Mouse (Mus musculus): ENCODE results near the gene Atg10. TPM values are rescaled to one million over a fixed set of nuclear protein-coding genes. Genes with fewer than 3 reads are reported as not detected.

The Atg10 gene
- polyA plus RNA-seq, 1 experiment from 2014 or later = 17.2 TPM

- ATAC-seq (ENCODE audit: low FRiP score) (no peak), DNase-seq (ENCODE audit: low spot score) (no peak)
- Histone ChIP-seq H3K4me1 (replicated peaks; ENCODE audit: control insufficient read depth, insufficient read depth, low read length) (peaks cover 18% of the 10 kb centered on the region), H3K4me2 (replicated peaks) (no peak overlapping the region), H3K9ac (no peak overlapping the region), H3K27me3 (ENCODE audit: control insufficient read depth, insufficient read depth, low read length) (no peaks in the 10 kb centered on the region), H3K4me3 (replicated peaks; ENCODE audit: low read length) (no peak overlapping the region), H3K9me3 (ENCODE audit: control insufficient read depth, low read length) (no peaks in the 10 kb centered on the region), H3K27ac (no peak overlapping the region), H3K36me3 (replicated peaks; ENCODE audit: control insufficient read depth, insufficient read depth) (no peaks in the 10 kb centered on the region)
- WGBS = 94% methylated on average over 8 of the region's 8 CpGs
Observed at GRCm38 (mm10) chr13:91180364-91180763, 43.4 kb downstream of the Atg10 start.

GRCm38 (mm10) chr13:91179174-91179899 lies 44.4 kb downstream of the Atg10 start:
- ATAC-seq (ENCODE audit: low FRiP score) (no peak), DNase-seq (ENCODE audit: low spot score) (no peak)
- Histone ChIP-seq H3K27ac (peak overlapping the region; percentile 55), H3K4me1 (replicated peaks; ENCODE audit: control insufficient read depth, insufficient read depth, low read length) (peaks cover 18% of the 10 kb centered on the region), H3K36me3 (replicated peaks; ENCODE audit: control insufficient read depth, insufficient read depth) (no peaks in the 10 kb centered on the region), H3K9me3 (ENCODE audit: control insufficient read depth, low read length) (no peaks in the 10 kb centered on the region), H3K4me2 (replicated peaks) (no peak overlapping the region), H3K27me3 (ENCODE audit: control insufficient read depth, insufficient read depth, low read length) (no peaks in the 10 kb centered on the region), H3K9ac (no peak overlapping the region), H3K4me3 (replicated peaks; ENCODE audit: low read length) (no peak overlapping the region)
- 38% methylated on average over 8 of the region's 8 CpGs for WGBS

DNA sequence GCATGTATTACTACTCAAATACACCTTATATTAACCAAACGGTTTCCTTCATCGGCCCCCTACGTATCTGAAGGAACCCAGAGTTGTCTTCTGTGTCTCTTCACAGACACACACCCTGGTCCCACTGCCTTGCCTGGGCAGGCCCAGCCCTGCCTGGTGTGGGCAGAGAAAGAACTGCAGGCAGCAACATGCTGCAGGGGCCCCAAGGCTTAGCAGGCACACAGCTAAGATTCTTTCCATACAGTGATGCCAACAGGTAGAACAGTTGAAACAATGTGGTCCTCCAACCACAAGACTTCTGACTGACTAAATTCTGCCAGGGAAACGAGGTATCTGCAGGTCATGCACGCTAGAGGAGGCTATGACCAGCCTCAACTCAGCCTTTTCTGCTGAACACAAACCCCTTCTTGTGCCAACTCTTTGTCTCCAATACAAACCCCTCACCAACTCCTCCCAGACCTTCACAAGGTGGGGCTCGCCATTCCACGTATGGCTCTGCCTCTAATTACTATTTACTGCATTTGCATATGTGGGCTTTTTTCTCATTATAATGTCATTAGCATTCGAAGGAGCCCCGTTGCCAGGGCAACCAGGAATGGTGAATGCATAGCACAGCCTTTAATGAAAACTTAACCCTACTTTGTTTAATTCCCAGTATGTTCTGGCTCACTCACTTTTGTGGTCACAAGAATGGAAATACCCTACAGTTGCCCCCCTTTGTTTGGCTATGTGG lies 45.2 kb downstream of the Atg10 start:
- WGBS = 32% methylated on average over 9 of the region's 9 CpGs
- Histone ChIP-seq H3K9ac (no peak overlapping the region), H3K27ac (peak overlapping the region; percentile 62), H3K4me3 (replicated peaks; ENCODE audit: low read length) (no peak overlapping the region), H3K9me3 (ENCODE audit: control insufficient read depth, low read length) (no peaks in the 10 kb centered on the region), H3K36me3 (replicated peaks; ENCODE audit: control insufficient read depth, insufficient read depth) (no peaks in the 10 kb centered on the region), H3K27me3 (ENCODE audit: control insufficient read depth, insufficient read depth, low read length) (no peaks in the 10 kb centered on the region), H3K4me1 (replicated peaks; ENCODE audit: control insufficient read depth, insufficient read depth, low read length) (peaks cover 18% of the 10 kb centered on the region), H3K4me2 (replicated peaks) (no peak overlapping the region)
- ATAC-seq (ENCODE audit: low FRiP score) (peak; percentile 87), DNase-seq (ENCODE audit: low spot score) (peak; percentile 64)

- H3K9me3 ChIP-seq (ENCODE audit: control insufficient read depth, low read length) = no peaks in the 10 kb centered on the region
- H3K27me3 ChIP-seq (ENCODE audit: control insufficient read depth, insufficient read depth, low read length) = no peaks in the 10 kb centered on the region
- ATAC-seq (ENCODE audit: low FRiP score) (no peak), DNase-seq (ENCODE audit: low spot score) (no peak)
- peaks cover 18% of the 10 kb centered on the region for H3K4me1 ChIP-seq (replicated peaks; ENCODE audit: control insufficient read depth, insufficient read depth, low read length)
- no peak overlapping the region for H3K4me3 ChIP-seq (replicated peaks; ENCODE audit: low read length)
- WGBS = 54% methylated on average over 3 of the region's 3 CpGs
- H3K27ac ChIP-seq = no peak overlapping the region
- no peak overlapping the region for H3K9ac ChIP-seq
- no peaks in the 10 kb centered on the region for H3K36me3 ChIP-seq (replicated peaks; ENCODE audit: control insufficient read depth, insufficient read depth)
- H3K4me2 ChIP-seq (replicated peaks) = no peak overlapping the region
Observed at GRCm38 (mm10) chr13:91175347-91175746, 48.4 kb downstream of the Atg10 start.

DNA sequence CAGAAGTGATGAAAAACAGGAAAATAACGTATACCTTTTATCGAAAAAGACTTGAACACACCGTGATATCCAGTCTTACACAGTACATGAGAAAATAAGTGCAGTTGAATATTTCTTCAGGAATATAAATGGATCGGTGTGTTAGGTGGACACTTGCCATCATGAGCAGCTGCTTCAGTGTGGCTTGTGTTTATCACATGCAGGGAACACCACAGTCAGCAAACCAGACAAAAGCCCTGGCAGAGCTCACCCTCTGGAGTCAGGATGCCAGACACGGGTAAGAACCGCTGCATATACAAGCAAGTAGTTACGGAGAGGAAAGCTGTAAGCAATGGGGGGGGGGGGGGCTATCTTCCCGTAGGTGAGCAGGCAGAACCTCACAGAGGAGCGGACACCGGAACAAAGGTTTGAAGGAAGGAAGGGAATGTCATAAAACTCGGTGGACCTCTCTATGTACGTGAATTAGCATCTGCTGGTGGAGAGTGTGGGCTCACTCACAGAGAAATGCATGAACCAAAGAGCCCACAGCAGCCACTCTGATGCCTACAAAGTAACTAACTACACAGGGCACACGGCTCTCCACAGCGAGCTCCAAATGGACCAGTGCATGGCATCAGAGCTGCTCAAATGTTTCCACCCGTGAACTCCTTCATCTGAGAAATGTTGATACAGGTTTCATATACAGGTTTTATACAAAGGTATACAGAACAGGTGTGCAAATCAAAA lies 51.8 kb downstream of the Atg10 start:
- no peaks in the 10 kb centered on the region for H3K36me3 ChIP-seq (replicated peaks; ENCODE audit: control insufficient read depth, insufficient read depth)
- no peaks in the 10 kb centered on the region for H3K27me3 ChIP-seq (ENCODE audit: control insufficient read depth, insufficient read depth, low read length)
- H3K27ac ChIP-seq = 0 out of 2 replicates have a peak overlapping the region, but pooled peaks have one; percentile 9
- no peak for DNase-seq (ENCODE audit: low spot score)
- ATAC-seq (ENCODE audit: low FRiP score) = peak; percentile 71
- H3K4me2 ChIP-seq (replicated peaks) = no peak overlapping the region
- no peaks in the 10 kb centered on the region for H3K4me1 ChIP-seq (replicated peaks; ENCODE audit: control insufficient read depth, insufficient read depth, low read length)
- no peak overlapping the region for H3K4me3 ChIP-seq (replicated peaks; ENCODE audit: low read length)
- 77% methylated on average over 15 of the region's 15 CpGs for WGBS
- no peak overlapping the region for H3K9ac ChIP-seq
- H3K9me3 ChIP-seq (ENCODE audit: control insufficient read depth, low read length) = no peaks in the 10 kb centered on the region

DNA sequence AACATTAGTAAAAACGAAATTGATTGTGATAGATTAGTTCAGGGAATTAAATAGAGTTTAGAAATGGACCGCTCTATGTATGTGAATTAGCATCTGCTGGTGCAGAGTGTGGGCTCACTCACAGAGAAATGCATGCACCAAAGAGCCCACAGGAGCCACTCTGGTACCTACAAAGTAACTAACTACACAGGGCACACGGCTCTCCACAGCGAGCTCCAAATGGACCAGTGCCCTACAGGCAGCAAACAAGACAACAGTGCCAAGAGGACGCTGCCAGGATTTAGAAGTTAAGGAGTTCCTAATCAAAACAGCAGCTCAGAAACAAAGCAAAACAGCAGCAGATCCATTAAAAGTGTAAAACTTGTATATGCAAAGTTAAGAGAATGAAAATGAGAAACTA lies 52.6 kb downstream of the Atg10 start:
- no peaks in the 10 kb centered on the region for H3K27me3 ChIP-seq (ENCODE audit: control insufficient read depth, insufficient read depth, low read length)
- H3K4me1 ChIP-seq (replicated peaks; ENCODE audit: control insufficient read depth, insufficient read depth, low read length) = no peaks in the 10 kb centered on the region
- no peak for ATAC-seq (ENCODE audit: low FRiP score)
- DNase-seq (ENCODE audit: low spot score) = no peak
- H3K36me3 ChIP-seq (replicated peaks; ENCODE audit: control insufficient read depth, insufficient read depth) = no peaks in the 10 kb centered on the region
- H3K9ac ChIP-seq = no peak overlapping the region
- H3K4me2 ChIP-seq (replicated peaks) = no peak overlapping the region
- H3K9me3 ChIP-seq (ENCODE audit: control insufficient read depth, low read length) = no peaks in the 10 kb centered on the region
- no peak overlapping the region for H3K4me3 ChIP-seq (replicated peaks; ENCODE audit: low read length)
- 73% methylated on average over 5 of the region's 5 CpGs for WGBS
- H3K27ac ChIP-seq = no peak overlapping the region

GRCm38 (mm10) chr13:91169529-91170319 lies 54.0 kb downstream of the Atg10 start:
- no peak overlapping the region for H3K27ac ChIP-seq
- H3K9me3 ChIP-seq (ENCODE audit: control insufficient read depth, low read length) = no peaks in the 10 kb centered on the region
- ATAC-seq (ENCODE audit: low FRiP score) = no peak
- H3K4me2 ChIP-seq (replicated peaks) = no peak overlapping the region
- 84% methylated on average over 17 of the region's 17 CpGs for WGBS
- H3K27me3 ChIP-seq (ENCODE audit: control insufficient read depth, insufficient read depth, low read length) = no peaks in the 10 kb centered on the region
- H3K9ac ChIP-seq = no peak overlapping the region
- H3K4me1 ChIP-seq (replicated peaks; ENCODE audit: control insufficient read depth, insufficient read depth, low read length) = no peaks in the 10 kb centered on the region
- no peaks in the 10 kb centered on the region for H3K36me3 ChIP-seq (replicated peaks; ENCODE audit: control insufficient read depth, insufficient read depth)
- DNase-seq (ENCODE audit: low spot score) = no peak
- no peak overlapping the region for H3K4me3 ChIP-seq (replicated peaks; ENCODE audit: low read length)

DNA sequence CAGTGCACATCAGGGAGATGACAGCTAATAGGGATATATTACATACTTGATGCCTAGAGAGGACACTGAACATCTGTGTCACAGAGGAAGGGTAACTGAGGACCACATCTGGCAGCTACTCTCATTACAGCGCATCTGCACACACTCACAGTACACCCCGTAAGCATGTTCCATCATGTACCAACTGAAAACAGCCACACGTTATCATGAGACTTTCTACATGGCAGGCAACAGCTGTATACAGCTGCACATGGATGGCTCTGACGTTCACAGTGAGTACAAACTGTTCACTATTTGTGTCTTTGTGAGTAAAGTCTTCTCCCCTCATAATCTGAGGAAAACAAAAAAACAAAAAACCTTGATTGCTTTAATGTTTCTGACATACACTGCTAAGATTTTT lies 55.3 kb downstream of the Atg10 start:
- Histone ChIP-seq H3K27ac (no peak overlapping the region), H3K4me1 (replicated peaks; ENCODE audit: control insufficient read depth, insufficient read depth, low read length) (no peaks in the 10 kb centered on the region), H3K9ac (no peak overlapping the region), H3K27me3 (ENCODE audit: control insufficient read depth, insufficient read depth, low read length) (no peaks in the 10 kb centered on the region), H3K4me3 (replicated peaks; ENCODE audit: low read length) (no peak overlapping the region), H3K36me3 (replicated peaks; ENCODE audit: control insufficient read depth, insufficient read depth) (no peaks in the 10 kb centered on the region), H3K4me2 (replicated peaks) (no peak overlapping the region), H3K9me3 (ENCODE audit: control insufficient read depth, low read length) (no peaks in the 10 kb centered on the region)
- no peak for DNase-seq (ENCODE audit: low spot score)
- WGBS = 75% methylated on average over 4 of the region's 4 CpGs
- no peak; the same call in 1 of the 2 replicates for ATAC-seq (ENCODE audit: low FRiP score)

DNA sequence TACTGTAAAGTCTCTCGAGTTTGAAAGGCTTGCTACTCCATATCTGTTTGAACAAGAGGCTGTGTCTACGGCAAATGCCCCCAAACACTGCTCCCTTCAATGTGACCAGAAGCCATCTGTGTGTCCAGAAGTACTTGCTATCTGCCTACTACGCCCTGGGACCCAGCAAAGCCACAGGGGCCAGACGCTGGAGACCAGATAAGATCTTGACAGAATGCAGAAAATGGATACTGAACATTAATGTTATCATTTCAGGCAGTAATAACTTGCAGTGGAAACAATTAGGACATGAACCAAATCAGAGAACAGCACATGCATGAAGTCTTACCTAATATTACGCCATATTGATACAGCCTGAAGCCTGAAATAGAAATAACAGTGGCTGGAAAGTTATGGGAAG lies 56.2 kb downstream of the Atg10 start:
- DNase-seq (ENCODE audit: low spot score) (no peak), ATAC-seq (ENCODE audit: low FRiP score) (no peak)
- Histone ChIP-seq H3K27me3 (ENCODE audit: control insufficient read depth, insufficient read depth, low read length) (no peaks in the 10 kb centered on the region), H3K9me3 (ENCODE audit: control insufficient read depth, low read length) (no peaks in the 10 kb centered on the region), H3K4me2 (replicated peaks) (no peak overlapping the region), H3K36me3 (replicated peaks; ENCODE audit: control insufficient read depth, insufficient read depth) (no peaks in the 10 kb centered on the region), H3K9ac (no peak overlapping the region), H3K4me3 (replicated peaks; ENCODE audit: low read length) (no peak overlapping the region), H3K27ac (no peak overlapping the region), H3K4me1 (replicated peaks; ENCODE audit: control insufficient read depth, insufficient read depth, low read length) (no peaks in the 10 kb centered on the region)
- WGBS = 89% methylated on average over 5 of the region's 5 CpGs

Data from hindbrain, embryonic 14.5 days (tissue).